Comparison of ENCODE assay signal across 15 mouse cellular contexts in genomic region chr17:3610307-3610754, GRCm38 (mm10). TPM values are rescaled to one million over a fixed set of nuclear protein-coding genes. Genes with fewer than 3 reads are reported as not detected.
A peak's percentile ranks its signal among the peaks of the same experiment; 100 is the strongest.
DNase-seq lines count a peak whose midpoint lies in the region; ATAC-seq and TF ChIP-seq lines count a peak whose summit lies in the region.
"Had no signal": no experiment of that assay in that cellular context is flagged by ENCODE, and none has a peak within 500 bp of the region (broad histone marks: within the 10 kb centered on the region; RNA-seq: fewer than 3 reads in every experiment).

No protein-coding gene starts in this region.

- peak overlapping the region; percentile 52 for H3K4me2 ChIP-seq in forebrain, embryonic 16.5 days (ENCODE audit: low read length)
- H3K4me2 ChIP-seq in midbrain, embryonic 12.5 days (replicated peaks), result peak overlapping the region; percentile 49

- WGBS in forebrain, embryonic 16.5 days, result 40% methylated on average over 7 of the region's 7 CpGs
- WGBS in midbrain, embryonic 12.5 days, result 55% methylated on average over 7 of the region's 7 CpGs

- ATAC-seq in forebrain, embryonic 16.5 days, result peak; percentile 47; the same call in 1 of the 2 replicates
- no peak for ATAC-seq in midbrain, embryonic 12.5 days (ENCODE audit: low FRiP score, low read depth)
- ATAC-seq: intestine, embryonic 16.5 days had no signal

- H3K27me3 ChIP-seq in forebrain, embryonic 16.5 days (replicated peaks; ENCODE audit: control insufficient read depth, insufficient read depth, low read length), result no peaks in the 10 kb centered on the region
- no peaks in the 10 kb centered on the region for H3K27me3 ChIP-seq in midbrain, embryonic 12.5 days

- DNase-seq in layer of hippocampus, adult 2 months (ENCODE audit: low spot score in 2 of 2), result no peak
- DNase-seq in layer of hippocampus, postnatal 36 days, result no peak
- peak; percentile 26 for DNase-seq in retina, embryonic 14.5 days (ENCODE audit: low spot score)
- no peak for DNase-seq in thymus, postnatal 0 days (ENCODE audit: low spot score)
- DNase-seq in heart, adult 8-10 months (ENCODE audit: low spot score), result no peak
- DNase-seq: gastrocnemius, postnatal 14 days; heart, postnatal 14 days; lung, embryonic 14.5 days; right cerebral cortex, postnatal 4 days; thymus, adult 2 months had no signal

- peak overlapping the region; percentile 45; the same call in 1 of the 2 replicates for H3K4me3 ChIP-seq in layer of hippocampus, adult 2 months
- peak overlapping the region; percentile 40; the same call in 1 of the 2 replicates for H3K4me3 ChIP-seq in forebrain, embryonic 16.5 days (replicated peaks; ENCODE audit: low read length)
- no peak overlapping the region for H3K4me3 ChIP-seq in midbrain, embryonic 12.5 days

- H3K9me3 ChIP-seq in forebrain, embryonic 16.5 days (ENCODE audit: control insufficient read depth, low read length), result no peaks in the 10 kb centered on the region
- H3K9me3 ChIP-seq in midbrain, embryonic 12.5 days, result no peaks in the 10 kb centered on the region
- H3K9me3 ChIP-seq: G1E had no signal

- no peak for TF ChIP-seq CTCF in layer of hippocampus, adult 2 months (conservative IDR thresholded peaks at IDR 0.05)

- no peak overlapping the region; the same call in 1 of the 2 replicates for H3K9ac ChIP-seq in forebrain, embryonic 16.5 days (replicated peaks; ENCODE audit: low read depth, low read length)
- H3K9ac ChIP-seq in midbrain, embryonic 12.5 days (replicated peaks), result no peak overlapping the region
- H3K9ac ChIP-seq: lung, embryonic 14.5 days had no signal

- H3K27ac ChIP-seq in layer of hippocampus, adult 2 months, result peak overlapping the region; percentile 81
- H3K27ac ChIP-seq in forebrain, embryonic 16.5 days (ENCODE audit: low read length), result peak overlapping the region; percentile 74
- no peak overlapping the region for H3K27ac ChIP-seq in midbrain, embryonic 12.5 days (replicated peaks)
- H3K27ac ChIP-seq: macrophage had no signal

- H3K4me1 ChIP-seq in forebrain, embryonic 16.5 days (replicated peaks; ENCODE audit: control insufficient read depth, insufficient read depth, low read length), result peaks cover 12% of the 10 kb centered on the region
- peaks cover 6% of the 10 kb centered on the region; the same call in 1 of the 2 replicates for H3K4me1 ChIP-seq in midbrain, embryonic 12.5 days

- H3K36me3 ChIP-seq in forebrain, embryonic 16.5 days (ENCODE audit: control insufficient read depth, insufficient read depth), result no peaks in the 10 kb centered on the region
- no peaks in the 10 kb centered on the region for H3K36me3 ChIP-seq in midbrain, embryonic 12.5 days
- H3K36me3 ChIP-seq: G1E had no signal

RNA-seq across cellular contexts. Expression of gene Tfb1m, which starts 52.8 kb away (rescaled TPM):
- total RNA-seq in layer of hippocampus, adult 2 months (2021), result 1 to 10 TPM; 5.7 to 7.1 TPM
- 1 to 10 TPM; 5.9 TPM for total RNA-seq in layer of hippocampus, postnatal 36 days (2021)
- 13.0 and 13.6 TPM in 2 replicates for polyA plus RNA-seq in forebrain, embryonic 16.5 days (2015; fragmentation: Nextera tagmentation; extraction: Ambion mirVana)
- 15.9 and 16.3 TPM in 2 replicates for polyA plus RNA-seq in midbrain, embryonic 12.5 days (2016; fragmentation: Nextera tagmentation; extraction: Ambion mirVana)
- polyA plus RNA-seq in thymus, postnatal 0 days (2015; fragmentation: Nextera tagmentation; extraction: Ambion mirVana), result 14.0 and 15.0 TPM in 2 replicates
- total RNA-seq in heart, adult 8-10 months (2022), result 10 to 100 TPM; 10.4 to 12.6 (median 11.9) TPM
